Mouse (Mus musculus): Measurements from ENCODE around the gene Dpep1.
"Not testable (repeated sequence)": the region's sequence is repeated elsewhere in the genome, so short reads cannot be mapped to it uniquely, and the experiment has no call there.

The Dpep1 gene
- long read RNA-seq, experiment 1, transcript Dpep1-201 (11 exons, 2,236 nt), result major isoform, 40 of 50 reads
- long read RNA-seq, experiment 1, partial matches to known transcripts, result 5 of 50 reads
- long read RNA-seq, experiment 1, other reads (novel, unspliced or antisense), result 5 of 50 reads
- long read RNA-seq, experiment 2, transcript Dpep1-201 (11 exons, 2,236 nt), result major isoform, 62 of 78 reads
- long read RNA-seq, experiment 2, partial matches to known transcripts, result 8 of 78 reads
- long read RNA-seq, experiment 2, other reads (novel, unspliced or antisense), result 8 of 78 reads

DNA sequence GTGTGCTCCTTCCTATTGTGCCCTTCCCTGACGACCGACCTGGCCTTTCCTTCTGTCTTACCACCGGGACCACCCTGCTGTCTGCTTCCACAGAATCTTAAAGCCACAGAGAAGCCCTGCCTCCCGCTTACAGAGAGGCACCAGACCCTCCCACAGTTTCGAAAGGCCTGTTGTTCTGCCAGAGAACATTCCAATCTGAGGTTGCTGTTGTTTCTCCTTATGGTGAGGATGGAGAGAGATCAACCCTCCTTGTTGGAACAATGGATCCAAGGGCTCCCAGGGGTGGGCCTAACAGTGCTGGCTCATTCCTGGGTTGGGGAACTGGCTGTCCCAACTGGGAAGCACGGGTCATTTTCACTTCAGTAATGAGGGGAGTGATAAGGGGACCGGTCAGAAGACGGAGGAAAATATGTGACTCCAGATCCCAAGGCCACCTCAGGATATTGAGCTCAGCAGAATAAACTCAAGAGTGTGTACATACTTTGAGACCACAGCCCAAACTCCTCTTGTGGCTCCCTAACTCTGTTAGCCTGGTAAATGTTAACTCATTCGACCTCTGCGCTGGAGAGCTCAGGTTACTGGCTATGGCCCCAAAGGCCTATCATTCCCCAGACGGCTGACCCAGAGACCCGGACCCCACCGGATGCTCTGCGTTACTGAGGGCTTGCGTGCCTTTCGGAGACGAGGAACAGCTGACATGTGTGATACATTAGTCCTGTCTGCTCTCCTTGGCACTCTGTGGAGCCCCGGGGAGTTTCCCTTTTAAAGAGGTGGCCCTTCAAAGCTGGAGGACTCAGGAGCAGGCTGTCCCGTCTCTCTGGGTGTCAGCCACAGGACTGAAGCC is at the start of gene Dpep1:
Gene Dpep1, plus strand, starts transcription at position 677 of the 844 bp plus-strand sequence.
- intact Hi-C loops (cut with DNase I), result no loop called here

GRCm38 (mm10) chr8:123136287-123136686 is 49.8 kb upstream of the Dpep1 start:
- intact Hi-C loops (cut with DNase I), result no loop called here

DNA sequence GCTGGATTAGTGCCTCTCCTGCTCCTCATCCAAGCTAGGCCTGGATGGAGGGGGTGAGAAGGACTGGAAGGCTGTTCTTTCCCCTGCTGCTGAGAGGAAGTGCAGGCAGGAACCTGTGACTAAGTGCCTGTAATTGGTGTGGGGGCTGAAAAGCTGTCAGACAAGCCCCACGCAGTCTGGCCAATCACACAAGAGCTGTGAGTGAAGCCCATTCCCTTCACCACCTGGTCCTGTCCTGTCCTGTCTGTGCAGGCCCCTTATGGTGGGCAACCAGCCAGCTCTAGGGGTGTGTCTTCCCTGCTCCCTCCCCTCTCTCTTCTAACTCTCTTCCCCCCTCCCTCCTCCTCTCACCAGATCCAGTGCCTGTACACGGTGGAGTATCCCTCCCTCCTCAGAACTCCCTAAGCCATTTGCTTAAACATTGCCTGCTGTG is 48.4 kb upstream of the Dpep1 start:
- intact Hi-C loops (cut with DNase I), result no loop called here

- intact Hi-C loops (cut with DNase I), result no loop called here
These were observed 47.3 kb upstream of the Dpep1 start for GRCm38 (mm10) chr8:123138741-123139140.

GRCm38 (mm10) chr8:123141741-123142462 is 44.1 kb upstream of the Dpep1 start:
- intact Hi-C loops (cut with DNase I), result no loop called here

DNA sequence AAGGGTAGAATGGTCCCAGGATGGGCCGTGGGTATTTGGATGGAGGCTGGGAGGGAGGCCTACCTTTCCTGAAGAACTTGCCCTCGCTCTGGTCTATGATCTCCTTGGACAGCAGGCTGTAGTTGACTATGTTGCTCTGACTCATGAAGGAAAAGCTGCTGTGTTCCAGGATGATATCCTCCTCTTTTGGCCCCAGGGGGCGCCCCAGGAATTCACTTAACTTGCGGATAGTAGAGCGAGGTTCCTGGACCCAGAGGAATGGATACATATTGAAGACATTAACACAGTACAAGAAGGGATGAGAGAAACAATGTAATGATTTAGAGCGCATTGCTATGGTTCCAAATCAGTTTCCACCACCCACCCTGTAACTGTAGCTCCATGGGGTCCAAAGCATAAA is 40.8 kb upstream of the Dpep1 start:
- intact Hi-C loops (cut with DNase I), result loop anchor here (5.0 kb wide), 2 partner anchors 33 to 47 kb away; no protein-coding TSS in a partner anchor

DNA sequence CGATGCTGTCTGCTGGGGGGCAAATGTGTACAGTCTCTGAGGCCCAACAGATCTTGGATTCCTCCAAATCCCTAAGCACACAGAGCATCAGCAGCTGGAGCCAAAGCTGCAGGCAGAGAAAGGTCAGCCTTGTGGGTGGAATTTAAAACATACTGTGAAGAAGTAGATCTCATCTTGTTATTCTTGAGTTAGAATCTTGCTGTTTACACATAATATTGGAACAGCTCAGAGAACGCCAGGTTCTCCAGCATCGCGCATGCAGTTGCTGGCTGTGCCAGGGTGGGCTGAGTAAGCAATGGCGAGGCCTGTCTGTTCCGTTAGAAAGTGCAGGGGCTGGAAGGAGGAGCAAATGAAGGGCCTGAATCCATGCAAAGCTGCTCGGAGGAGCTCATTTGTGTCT is 39.7 kb upstream of the Dpep1 start:
- intact Hi-C loops (cut with DNase I), result loop anchor here (5.0 kb wide), 2 partner anchors 34 to 46 kb away; no protein-coding TSS in a partner anchor

DNA sequence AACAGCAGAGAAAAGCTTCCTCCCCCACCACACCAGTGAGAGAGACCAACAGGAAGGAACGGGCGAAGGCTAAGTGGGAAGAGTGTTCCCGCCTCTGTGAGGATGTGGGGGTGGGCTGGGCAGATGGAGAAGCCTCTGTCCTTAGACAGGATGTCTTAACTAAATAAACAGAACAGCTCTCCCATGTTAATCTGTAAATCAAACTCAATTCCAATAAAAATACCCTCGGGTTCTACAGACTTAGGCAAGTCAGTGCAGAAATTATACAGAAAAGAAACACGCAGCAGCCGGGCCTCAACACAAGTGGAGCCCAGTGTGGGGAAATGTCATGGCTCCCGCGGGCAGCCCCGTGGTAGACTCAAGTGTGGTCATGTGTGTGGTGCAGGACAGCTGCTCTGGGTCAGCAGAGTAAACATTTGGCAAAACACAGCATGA is 35.3 kb upstream of the Dpep1 start:
- intact Hi-C loops (cut with DNase I), result no loop called here

GRCm38 (mm10) chr8:123155177-123155576 is 30.9 kb upstream of the Dpep1 start:
- intact Hi-C loops (cut with DNase I), result loop anchor here (5.0 kb wide), 1 partner anchor 48 kb away; no protein-coding TSS in a partner anchor

- intact Hi-C loops (cut with DNase I), result loop anchor here (5.0 kb wide), 1 partner anchor 49 kb away; no protein-coding TSS in a partner anchor
These were observed 29.8 kb upstream of the Dpep1 start for GRCm38 (mm10) chr8:123156070-123156773.

DNA sequence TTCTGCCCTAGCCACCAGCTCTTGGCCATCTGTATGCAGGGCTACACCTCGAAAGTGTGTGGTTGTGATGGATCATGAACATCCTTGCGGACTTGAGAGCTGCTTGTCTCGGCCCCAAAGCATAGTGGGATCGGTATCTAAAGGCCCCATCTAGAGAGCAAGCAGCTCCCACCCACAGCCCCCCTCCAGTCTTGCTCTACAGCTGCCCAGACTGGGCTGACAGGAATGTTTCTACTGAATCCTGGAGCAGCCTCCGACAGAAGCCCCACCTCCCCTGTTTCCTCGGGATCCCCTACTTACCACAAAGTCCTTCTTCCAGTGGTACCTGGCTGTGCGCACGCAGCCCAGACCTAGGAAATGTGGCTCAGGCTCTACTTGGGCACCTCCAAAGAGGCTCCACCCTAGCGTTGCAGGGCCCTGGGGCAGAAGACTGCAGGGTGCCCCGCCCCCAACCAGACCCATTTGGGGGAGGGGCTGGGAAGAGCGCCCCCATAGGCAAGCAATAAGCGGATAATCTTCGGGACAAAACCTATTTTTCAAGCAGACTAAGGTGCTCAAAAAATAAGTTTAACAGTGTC is 28.1 kb upstream of the Dpep1 start, which contains the start of gene Sult5a1:
Gene Sult5a1, minus strand, starts transcription at position 428 of the 578 bp plus-strand sequence.
- intact Hi-C loops (cut with DNase I), result loop anchor here (5.0 kb wide), 1 partner anchor 51 kb away; no protein-coding TSS in a partner anchor

- intact Hi-C loops (cut with DNase I), result no loop called here
These were observed 4.7 kb upstream of the Dpep1 start for GRCm38 (mm10) chr8:123181391-123181790.

DNA sequence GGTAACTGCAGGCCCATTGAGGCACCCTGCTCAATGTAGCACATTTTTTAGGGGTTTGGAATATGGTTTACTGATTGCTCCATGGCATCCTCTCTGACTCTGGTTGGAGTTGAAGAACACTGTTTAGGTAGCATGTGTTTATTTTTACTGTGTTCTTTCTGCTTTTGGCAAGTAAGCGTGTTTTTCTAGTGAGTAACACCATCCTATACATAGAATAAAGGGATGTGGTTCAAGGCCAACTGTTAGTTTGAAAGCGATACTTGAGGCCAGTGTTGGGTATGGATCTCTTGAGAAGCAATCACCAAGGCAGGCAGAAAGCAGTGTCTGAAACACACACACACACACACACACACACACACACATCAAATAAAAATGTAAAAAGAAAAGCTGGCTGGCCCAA is 2.0 kb downstream of the Dpep1 start:
- intact Hi-C loops (cut with DNase I), result no loop called here

- intact Hi-C loops (cut with DNase I), result no loop called here
These were observed 2.8 kb downstream of the Dpep1 start for GRCm38 (mm10) chr8:123188841-123189240.

DNA sequence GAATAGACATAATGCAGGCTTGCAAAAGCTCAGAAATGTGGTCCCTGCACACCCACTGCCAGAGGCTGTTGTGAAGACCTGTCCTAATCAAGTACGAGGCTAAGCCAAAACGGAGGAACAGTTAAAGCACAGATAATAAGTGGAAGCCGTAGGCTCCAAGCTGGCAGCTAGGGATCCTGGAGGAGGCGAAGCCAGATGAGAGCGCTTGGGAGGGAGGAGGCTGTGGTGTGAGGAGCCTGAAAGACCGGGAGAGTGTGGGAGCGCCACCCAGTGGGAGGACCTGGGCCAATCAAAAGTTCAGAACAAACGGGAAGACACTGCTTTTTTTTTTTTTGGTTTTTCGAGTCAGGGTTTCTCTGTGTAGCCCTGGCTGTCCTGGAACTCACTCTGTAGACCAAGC is 4.6 kb downstream of the Dpep1 start:
- intact Hi-C loops (cut with DNase I), result loop anchor here (5.0 kb wide), 1 partner anchor 43 kb away; no protein-coding TSS in a partner anchor

- intact Hi-C loops (cut with DNase I), result loop anchor here (5.0 kb wide), 1 partner anchor 45 kb away; no protein-coding TSS in a partner anchor
These were observed 5.9 kb downstream of the Dpep1 start for GRCm38 (mm10) chr8:123191908-123192307.

DNA sequence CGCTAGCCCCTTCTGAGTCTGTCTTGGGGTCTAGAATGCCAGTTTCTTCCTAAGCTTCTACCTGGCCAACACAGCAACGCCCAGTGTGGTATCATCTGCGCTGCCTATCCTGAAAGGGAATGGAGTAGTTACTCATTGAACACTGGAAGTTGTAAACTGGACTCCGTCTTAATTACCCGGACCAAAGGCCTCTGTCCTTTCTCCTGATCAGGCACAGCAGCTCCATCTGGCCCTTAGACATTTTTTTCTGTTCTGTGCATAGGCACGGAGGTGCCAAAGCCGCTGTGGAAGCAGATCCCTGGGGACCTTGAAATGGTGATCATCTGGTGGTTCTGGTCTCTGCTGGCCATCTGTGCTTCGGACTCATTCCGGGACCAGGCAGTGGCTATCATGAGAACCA is 7.7 kb downstream of the Dpep1 start:
- intact Hi-C loops (cut with DNase I), result loop anchor here (5.0 kb wide), 1 partner anchor 46 kb away; no protein-coding TSS in a partner anchor

- intact Hi-C loops (cut with DNase I), result not testable (repeated sequence)
These were observed 11.0 kb downstream of the Dpep1 start for GRCm38 (mm10) chr8:123197016-123197415.

DNA sequence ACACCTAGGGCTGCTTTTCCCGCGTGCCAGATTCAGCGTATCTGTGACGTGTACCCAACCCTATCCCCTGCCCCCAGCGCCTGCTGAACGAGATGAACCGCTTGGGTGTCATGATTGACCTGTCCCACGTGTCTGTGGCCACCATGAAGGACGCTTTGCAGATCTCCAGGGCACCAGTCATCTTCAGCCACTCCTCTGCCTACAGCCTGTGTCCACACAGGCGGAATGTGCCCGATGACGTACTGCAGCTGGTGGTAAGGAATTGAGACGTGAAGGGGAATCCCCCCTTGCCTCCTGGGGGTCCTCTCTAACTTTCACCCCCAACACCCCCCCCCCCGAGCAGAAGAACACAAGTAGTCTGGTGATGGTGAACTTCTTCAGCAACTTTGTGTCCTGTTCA is 13.8 kb downstream of the Dpep1 start:
- intact Hi-C loops (cut with DNase I), result loop anchor here (5.0 kb wide), 2 partner anchors 93 to 363 kb away; no protein-coding TSS in a partner anchor

DNA sequence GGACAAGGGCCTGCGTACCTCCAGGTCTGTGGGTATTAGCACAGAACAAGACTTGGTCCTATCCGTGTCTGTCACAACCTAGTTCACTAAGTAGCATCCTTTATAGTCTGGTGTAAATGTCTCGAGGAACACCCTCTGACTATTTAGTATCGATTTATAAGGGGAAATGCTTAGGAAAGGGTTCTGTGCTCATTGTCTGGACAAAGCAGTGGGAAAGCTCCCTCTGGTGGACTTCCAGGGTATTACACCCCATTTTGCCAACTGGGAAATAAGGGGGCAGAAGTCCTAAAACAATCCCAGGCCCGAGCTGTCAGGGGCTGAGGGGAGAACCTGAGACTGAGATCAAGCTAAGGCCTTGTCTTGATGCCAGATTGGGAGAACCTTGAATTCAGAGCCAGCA is 16.2 kb downstream of the Dpep1 start:
- intact Hi-C loops (cut with DNase I), result loop anchor here (5.0 kb wide), 2 partner anchors 95 to 365 kb away; no protein-coding TSS in a partner anchor
